Mouse (Mus musculus) ovary, postnatal 14 days (tissue): ENCODE results near the gene Slc25a33.

Experiments
- DNase-seq: peaks from one replicate; pipeline ENCODE4 v3.0.0; 2022; ENCODE audit warnings: low spot score

Slc25a33 gene

DNA sequence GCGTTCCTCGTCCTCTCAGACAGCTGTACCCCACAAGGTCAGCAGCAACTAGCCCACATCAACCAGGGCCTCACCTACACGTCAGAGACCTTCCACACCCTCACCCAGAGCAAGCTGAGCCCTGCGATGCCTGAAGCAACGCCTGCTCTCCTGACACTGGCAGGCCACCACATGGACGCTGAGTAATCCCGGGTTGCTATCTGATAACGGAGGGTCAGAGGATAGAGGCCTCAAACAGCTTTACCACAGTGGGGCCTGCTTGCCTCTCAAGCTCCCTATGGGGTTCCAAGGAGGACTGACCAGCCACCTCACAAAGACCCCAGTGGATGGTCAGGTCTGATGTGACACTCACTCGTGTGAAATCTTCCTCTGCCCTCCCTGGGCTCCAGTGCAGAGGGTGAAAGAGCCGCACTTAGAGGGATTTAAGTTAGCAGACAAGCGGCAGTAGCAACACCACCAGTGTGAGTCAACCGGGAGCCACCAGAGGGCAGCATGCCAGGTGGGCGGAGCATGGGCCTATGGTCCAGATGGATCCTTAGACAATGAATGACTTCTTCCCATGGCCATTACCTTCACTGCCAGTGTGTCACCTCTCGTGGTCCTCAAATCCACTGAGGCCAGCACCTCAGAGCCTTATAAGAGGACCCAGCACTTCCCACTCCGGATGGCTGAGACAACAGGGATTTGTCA lies 48.3 kb downstream of the Slc25a33 start:
- DNase-seq = peak; percentile 63

DNA sequence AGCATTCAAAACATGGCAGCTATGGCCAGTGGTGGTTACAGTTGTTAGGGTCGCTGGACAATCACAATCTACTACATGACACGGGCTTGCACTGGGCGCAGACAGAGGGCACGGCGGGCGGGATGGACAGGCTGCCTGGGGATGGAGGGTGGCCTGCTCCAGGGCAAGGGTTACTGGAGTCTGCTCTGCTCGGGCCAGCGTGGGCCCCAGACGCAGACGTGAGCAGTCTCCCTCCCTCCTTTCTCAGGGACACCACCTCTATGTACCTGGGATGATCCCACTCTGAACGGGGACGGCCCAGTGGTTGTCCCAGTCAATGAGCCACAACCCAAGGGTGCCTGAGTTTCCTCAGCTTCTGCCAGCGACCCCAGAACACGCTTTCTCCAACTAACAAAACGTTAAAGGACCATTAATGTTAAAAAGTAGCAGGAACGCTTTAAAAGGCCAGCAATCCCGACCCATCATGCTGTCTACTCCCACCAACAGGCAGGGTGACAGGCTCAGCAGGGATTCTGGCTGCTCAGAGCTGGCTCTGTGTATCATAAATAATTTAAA lies 49.1 kb downstream of the Slc25a33 start:
- no peak for DNase-seq

DNA sequence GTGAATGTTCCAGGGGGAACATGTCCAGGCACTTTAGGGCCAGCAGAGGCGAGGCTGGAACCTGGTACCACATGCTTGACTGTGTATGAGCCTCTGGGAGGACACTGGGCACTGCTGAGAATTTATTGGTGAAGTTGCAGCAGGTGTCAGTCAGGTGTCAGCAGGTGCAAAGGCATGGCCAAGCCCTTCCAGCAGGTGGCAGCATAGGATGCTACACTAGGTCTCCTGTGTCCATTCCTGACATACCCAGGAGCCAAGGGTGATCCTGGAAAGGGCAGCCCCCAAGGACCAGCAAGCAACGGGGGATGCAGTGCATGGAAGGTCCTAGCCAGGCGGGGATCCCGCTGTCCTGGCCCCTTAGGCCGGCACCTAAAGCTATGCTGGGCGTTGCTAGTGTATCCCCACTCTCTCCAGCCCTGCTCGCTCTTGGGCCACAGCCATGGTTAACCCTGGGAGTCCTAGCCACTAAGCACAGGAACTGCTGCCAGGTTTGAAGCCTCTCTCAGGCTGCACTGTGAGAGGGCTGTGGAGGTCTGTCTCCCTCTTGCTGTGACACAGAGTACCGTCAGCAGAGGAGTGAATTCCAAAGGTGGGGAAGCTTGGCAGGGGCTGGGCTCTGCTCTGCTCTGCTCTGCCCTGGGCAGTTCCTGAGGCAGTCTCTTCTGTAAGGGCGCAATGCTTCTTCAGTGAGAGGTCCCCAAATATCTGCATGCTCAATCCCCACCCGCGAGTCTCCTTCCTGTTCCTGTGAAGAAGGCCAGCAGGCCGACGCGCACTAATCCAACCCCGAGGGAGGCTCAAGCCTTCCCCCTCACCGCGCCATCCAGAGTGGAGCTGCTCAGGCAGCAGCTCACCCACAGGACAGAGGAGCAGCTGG lies 50.0 kb downstream of the Slc25a33 start:
- DNase-seq = no peak

DNA sequence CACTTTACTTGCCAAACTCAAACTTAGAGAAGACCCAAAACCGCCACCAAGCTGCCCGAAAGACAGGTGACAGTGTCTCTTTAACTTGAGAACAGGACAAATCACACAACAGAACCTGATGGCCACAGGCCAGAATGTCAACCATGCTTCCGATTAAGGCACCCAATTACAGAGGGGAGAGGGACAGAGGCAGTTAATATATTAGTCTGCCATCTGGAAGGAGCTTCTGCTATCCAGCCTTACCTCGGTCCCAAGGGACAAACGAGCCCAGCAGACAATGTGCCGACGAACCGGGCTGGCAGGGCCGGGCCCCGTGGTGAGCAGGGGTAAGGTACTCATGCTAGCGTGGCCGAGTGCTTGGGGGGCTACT lies 51.1 kb downstream of the Slc25a33 start:
- no peak for DNase-seq

DNA sequence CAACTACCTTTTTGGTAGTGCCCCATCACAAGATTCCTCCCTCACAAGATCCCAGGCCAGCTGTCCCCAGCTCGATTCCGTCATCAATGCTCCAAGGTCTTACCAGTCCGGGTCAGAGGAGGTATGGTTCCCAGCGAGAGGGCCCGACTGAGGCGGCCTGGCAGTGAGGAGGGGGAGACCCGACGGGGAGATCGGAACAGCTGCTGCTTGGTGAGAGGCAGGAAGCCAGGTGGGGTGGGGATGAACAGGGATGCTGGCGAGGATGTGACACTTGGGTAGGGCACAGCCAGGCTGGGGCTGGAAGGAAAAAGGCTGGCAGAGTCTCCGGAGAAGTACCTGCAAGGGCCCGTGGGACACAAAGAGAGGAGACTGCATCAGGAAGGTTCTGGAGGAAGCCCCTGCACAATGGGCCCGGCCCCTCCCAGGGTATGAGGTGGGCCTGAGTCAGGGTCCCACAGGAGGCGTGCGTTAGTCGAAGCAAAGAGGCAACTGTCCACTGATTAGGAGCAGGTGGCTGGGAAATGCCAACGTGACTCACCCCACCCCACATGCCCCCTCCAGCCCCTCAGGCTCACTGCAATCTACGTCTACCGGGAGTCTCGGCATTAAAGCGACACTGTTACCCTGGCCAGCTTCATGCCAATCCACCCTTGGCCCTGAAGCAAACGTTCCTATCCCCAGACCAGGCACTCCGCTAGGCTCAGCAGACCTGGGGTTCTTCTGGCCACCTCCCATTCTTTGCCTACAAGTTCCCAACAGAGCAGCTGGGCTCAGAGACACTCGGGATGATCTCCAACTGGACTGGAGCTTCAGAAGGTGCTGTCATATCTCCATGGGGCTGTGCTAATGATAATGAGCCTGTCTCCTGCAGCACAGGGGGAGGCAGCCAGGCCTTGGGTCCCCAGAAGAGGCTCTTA lies 51.7 kb downstream of the Slc25a33 start:
- DNase-seq = no peak

DNA sequence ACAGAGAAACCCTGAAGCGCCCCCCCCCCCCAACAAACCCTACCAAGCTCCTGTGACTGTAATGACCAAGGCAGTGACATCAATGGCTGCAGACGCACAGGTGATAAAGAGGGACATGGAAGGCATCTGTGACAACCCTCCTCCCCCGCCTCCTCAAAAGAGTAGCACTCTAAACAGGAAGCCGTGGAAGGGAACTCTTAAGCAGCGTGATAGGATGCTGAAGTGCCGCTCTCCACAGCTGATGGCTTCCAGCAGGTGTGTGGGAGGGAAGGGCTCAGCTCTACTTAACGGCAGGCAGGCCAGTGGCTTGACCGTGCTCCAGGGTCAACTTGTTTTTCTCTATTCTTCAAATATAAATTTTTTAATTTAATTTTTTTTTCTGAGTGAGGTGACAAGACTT lies 52.9 kb downstream of the Slc25a33 start:
- DNase-seq = no peak

DNA sequence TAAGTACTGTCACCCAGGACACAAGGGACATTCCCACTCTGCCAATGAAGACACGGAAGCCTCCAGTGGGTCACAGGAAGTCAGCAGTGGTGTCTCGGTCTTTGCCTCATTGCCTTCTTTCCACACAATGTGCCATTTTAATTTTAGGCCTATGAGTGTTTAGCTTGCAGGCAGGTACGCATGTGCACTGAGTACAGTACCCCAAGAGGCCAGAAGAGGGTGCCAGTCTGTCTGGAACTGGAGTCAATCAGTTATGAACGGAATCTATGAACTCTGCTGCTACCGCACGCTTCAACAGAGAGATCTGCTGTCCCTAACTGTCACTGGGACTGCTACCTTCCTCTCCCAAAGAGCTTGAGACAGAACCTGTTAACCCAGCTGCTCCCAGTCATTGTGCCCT lies 54.4 kb downstream of the Slc25a33 start:
- DNase-seq = no peak

DNA sequence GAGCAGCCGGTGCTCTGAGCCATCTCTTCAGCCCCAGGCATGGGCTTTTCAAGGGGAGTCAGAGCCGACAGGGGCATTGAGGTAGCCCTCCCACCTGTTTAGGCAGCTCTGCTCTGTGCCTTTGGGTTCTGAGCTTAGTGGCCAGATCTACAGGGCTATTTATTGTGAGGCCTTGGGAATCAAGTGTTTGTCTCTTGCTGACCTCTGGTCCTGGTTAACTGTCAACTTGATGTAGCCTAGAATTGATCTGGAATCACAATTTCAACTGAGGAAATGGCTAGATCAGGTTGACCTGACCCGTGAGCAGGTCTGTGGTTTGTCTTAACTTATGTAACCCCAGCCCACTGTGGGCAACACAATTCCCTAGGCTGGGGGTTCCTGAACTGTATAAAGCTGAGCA lies 59.5 kb downstream of the Slc25a33 start:
- DNase-seq = no peak

DNA sequence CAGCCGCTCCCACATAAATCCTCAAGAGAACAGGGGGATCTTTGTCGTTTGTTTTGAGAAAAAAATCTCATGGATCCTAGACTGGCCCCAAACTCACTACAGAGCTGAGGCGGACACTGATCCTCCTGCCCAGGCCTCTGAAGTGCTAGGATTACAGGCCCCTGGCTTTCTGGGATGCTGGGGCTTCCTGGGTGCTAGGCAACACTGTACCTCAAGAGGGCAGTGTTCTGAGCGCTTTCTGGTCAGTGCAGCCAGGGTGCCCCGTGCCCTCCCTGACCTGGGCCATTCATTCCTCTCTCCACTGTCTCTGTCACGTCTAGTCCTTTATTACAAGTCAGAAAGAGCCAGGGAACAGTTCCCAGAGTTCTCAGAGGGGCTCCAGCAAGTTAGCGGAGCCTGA lies 62.1 kb downstream of the Slc25a33 start:
- peak; percentile 29 for DNase-seq

DNA sequence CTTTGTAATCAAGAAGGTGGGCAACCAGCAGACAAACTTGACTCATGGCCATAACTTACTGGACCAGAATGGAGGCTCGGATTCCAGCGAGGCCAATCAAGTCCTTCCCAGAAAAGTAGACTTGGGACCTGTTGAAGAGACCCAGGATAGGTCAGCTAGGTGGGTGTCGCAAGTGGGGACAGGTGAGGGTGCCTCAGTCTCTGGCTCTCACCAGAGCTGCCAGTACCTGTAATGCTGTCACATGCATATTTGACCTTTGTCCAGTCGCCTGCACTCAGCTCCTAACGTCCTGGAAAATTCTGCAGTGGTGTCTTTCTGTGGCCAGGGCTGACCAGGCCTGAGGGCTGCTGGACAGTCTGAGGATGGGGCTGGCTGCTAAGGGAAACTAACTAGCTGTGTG lies 62.6 kb downstream of the Slc25a33 start:
- no peak for DNase-seq

DNA sequence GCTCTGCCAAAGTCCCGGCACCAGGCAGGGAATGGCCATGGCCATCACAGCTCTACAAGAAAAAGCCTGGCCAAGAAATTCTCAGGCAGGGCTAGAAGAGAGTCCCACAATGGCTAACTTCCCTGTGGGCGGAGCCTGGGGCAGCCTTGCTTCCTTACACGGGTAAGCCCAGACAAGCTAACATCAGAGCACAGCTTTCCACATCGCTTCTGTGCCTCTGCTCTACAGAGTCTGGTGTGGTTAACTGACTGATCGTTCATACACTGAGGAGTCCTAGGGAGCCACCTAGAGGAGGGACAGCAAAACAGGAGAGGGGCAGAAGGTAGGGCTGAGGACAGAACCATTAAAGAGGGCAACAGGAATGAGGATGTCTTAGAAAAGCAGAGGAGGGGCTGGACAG lies 63.6 kb downstream of the Slc25a33 start:
- peak; percentile 23 for DNase-seq

DNA sequence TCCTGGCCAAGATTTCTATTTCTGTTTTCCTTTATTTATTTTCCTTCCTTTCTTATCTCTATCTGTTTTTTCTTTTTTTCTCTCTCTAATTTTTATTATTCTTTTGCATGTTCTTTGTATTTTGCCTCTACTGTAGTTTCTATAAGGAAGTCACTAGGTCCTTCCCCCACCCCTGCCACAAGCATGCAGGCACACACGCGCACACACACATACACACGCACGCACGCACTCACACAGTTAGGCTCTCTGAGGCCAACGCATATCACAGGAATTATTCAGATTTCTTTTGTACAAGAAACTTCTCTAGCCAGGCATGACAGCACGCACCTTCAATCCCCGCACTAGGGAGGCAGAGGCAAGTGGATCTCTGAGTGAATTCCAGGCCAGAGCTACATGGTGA lies 68.1 kb downstream of the Slc25a33 start:
- no peak for DNase-seq

DNA sequence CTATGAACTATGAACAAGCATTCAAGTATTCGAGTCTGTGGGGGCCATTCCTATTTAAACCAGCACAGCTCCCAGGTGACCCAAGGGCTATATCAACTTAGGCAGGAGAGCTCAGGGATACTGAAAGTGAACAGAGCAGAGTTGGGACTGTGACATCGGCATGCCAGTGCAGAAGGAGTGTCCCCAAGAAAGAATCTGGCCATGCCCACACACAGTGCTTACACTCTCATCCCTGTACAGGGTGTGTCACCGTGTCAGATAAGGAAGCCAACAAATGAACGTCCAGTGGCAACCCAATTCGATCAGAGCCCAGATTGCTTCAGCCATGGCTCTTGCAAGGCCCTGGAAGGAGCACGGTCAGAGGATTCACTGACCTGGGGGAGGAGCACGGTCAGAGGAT lies 68.8 kb downstream of the Slc25a33 start:
- DNase-seq = no peak

DNA sequence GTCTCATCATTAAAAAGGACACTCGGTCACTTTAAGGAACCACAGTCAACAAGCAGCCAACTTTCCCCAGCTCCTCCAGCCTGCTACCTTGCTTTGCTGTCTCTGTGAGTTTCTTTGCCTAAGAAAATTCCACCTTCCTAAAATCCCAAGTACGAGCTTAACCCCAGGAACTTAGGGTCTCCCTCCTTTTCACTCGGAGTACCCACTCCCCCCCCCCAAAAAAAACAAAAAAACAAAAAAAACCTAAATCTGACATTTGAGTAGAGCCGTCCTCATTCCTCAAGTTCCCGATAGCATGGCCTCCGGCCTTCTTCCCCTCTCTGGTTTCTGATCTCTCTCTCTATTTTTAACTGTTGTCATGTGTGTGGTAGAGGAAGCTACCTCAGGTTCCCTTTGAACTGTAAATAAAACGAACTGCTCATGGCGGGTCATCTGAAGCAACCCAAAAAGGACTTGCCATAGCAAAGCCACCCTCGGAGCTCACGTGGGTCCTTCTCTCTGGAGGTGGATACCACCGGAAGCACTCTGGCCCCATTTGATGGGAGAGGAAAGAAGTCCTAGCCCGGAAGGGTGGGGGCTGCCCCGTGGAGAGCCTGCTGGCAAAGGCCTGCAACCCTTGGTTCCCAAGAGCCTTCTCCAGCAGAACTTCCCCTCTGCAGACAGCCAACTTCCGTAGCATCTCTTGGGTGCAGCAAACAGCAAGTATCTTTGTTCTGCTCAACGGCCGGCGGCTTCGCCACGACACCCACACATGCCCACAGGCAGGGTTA lies 71.7 kb downstream of the Slc25a33 start, which contains the start of gene Pik3cd:
Gene Pik3cd, minus strand, starts transcription at position 362 of the 770 bp plus-strand sequence.
- no peak for DNase-seq

DNA sequence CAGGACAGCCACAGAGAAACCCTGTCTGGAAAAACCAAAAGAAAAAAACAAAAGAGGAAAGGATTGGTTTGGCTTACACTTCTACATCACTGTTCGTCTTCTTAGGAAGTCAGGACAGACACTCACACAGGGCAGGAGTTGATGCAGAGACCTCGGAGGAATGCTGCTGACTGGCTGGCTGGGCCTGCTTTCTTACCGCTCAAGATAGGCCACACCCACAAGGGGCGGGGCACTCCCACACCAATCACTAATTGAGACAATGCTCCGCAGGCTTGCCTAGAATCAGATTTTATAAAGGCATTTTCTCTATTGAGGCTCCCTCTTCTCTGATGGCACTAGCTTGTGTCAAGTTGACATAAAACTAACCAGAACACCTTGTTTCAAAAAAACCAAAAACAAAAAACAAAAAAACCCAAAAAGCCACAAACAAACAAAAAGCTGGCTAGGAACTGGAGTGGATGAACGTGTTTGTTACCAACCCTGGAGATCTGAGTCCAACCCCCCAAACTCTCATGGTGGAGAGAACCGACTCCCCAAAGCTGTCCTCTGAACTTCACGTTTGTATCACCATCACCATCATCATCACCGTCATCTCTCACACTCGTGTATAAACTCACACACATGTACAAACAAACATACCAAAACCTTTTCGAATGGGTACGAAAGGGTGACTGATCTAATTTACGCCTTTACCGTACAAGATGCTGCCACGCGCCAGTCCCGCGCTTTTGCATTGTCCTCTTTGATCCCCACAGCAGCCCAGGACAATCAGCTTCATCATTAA lies 72.5 kb downstream of the Slc25a33 start:
- DNase-seq = no peak

DNA sequence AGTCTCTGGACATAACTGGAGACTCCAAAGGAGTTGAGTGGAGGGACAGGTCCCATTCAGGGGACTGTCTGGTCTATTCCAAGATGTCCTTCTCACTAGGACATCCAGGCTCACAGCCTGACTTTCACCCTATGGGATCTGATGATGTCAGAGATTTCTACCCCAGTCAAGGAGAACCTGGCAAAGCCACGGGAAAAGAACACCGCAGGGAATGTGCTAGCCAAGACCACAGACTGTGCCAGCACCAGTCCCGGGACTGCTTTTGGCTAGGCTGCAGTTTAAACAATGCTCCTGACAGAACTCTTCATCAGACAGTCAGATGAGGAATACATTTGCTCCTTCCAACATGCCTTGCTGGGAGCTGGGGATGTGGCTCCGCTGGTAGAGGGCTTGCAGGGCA lies 74.1 kb downstream of the Slc25a33 start:
- DNase-seq = no peak

DNA sequence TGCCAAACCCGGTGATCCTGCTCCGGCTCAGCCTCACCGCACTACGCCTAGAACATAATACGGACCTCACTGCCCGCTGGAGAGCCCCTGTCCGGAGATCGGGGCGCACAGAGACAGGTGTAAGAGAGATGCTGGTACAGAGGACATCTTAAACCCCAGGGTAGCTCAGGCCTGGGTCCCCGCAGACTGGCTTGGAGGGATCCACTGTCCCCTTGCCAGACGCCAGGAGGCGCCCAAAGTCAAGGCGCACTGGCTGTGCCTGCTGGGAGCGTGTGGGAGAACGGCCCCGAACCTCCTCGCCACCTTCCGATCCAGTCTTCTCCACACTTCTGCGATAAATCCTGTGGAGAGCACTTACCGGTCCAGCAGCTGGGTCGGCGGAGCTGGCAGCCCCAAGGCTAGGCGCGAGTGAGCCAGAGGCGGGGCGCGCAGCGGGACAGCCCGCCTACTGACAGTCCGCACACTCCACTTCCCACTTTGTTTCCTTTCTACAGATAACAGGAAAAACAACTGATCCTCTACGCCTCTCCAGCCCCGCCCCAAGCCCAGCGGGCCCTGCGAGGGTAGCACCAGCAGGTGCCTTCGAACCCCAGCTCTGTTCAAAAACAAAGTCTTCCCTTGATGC lies 75.8 kb downstream of the Slc25a33 start:
- DNase-seq = peak; percentile 32

DNA sequence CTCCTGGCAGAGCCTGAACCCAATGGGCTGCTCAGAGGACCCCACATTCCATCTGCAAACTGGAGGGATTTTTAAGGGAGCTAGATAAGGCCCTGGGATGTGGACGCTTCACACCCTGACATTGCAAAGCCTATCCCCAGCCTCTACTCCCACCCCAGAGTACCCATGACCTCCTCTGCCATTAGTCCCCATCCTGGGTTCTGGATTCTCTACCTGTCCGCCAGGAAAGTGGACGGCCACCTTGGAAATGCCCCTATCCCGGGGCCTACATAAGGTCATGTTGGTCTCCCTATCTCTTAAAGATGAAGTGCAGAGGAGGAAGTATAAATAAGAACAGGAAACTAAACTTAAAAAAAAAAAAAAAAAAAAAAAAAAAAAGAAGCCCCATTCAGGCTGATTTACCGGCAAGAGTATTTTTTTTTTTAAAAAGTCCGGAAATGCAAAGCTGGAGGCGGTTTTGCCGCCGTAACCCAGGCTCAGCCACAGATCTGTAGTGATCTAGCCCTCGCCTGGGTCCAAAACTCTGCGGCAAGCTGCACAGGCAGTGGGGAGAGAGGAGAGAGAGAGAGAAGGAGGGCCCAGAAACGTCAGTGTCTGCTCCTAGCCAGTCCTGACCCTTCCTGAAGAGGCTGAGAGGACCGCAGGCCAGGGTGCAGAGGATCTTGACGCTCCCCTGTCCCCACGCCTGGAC lies 76.4 kb downstream of the Slc25a33 start:
- DNase-seq = no peak

DNA sequence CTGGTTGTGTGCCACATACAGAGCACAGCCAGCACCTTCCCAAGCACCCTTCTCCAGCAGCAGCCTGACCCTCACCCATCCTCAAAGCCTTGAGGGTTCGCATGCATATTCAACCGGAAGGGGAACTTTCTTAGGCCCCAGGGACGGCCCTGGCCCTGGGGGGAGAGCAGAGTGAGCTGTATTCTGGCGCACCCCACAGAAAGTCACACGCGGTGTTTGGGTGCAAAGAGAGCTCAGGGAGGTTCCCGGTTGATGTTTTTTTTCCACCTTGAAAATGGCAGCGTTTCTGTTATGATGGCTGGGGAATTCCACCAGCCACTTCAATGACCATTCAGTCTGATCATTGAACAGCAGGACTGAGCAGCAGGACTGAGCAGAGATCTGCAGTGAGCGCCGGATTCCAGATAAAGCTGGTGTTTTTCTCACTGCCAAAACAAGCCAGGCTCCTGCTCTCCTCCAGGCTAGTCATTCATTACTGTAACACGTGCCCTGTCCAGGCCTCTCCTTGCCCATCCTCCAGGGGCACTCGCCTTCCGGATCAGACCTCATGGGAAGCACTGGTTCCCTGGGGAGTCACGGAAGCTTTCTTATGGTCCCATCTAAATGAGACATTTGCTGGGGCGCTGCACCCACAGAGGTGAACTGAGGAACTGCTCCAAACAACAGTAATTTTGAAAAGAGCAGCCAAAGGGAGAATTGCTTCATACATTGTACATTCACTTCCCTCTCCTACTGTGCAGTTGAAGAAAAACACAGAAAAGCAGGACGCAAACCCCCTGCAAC lies 77.7 kb downstream of the Slc25a33 start:
- no peak for DNase-seq
